Mouse (Mus musculus): ENCODE measurements around the gene Ren1. TPM values are rescaled to one million over a fixed set of nuclear protein-coding genes. Genes with fewer than 3 reads are reported as not detected.

The Ren1 gene
- polyA plus RNA-seq, 1 experiment: 2.6 TPM

- no peak for TF ChIP-seq POLR2A (IDR thresholded peaks at IDR 0.05; ENCODE audit: control insufficient read depth, low read depth, low read length)
- TF ChIP-seq CTCF (IDR thresholded peaks at IDR 0.05; ENCODE audit: control insufficient read depth, insufficient read depth, insufficient replicate concordance, low read depth, low read length): no peak
- H3K4me1 ChIP-seq (ENCODE audit: control insufficient read depth, insufficient read depth, low read length): peaks cover 17% of the 10 kb centered on the region
- no peak overlapping the region for H3K4me3 ChIP-seq (ENCODE audit: control insufficient read depth, low read depth, low read length)
- H3K27ac ChIP-seq (ENCODE audit: control insufficient read depth, insufficient read depth, low read depth, low read length): peak overlapping the region; percentile 19
- H3K36me3 ChIP-seq (ENCODE audit: control insufficient read depth, insufficient read depth, low read length): no peaks in the 10 kb centered on the region
- no peaks in the 10 kb centered on the region for H3K27me3 ChIP-seq (ENCODE audit: control insufficient read depth, insufficient read depth, low read length)
Measured at GRCm38 (mm10) chr1:133366951-133367605, 16.8 kb downstream of the Ren1 start.

- Histone ChIP-seq H3K4me3 (ENCODE audit: control insufficient read depth, low read depth, low read length) (no peak overlapping the region), H3K27ac (ENCODE audit: control insufficient read depth, insufficient read depth, low read depth, low read length) (peak overlapping the region; percentile 67), H3K36me3 (ENCODE audit: control insufficient read depth, insufficient read depth, low read length) (no peaks in the 10 kb centered on the region), H3K4me1 (ENCODE audit: control insufficient read depth, insufficient read depth, low read length) (peaks cover 17% of the 10 kb centered on the region), H3K27me3 (ENCODE audit: control insufficient read depth, insufficient read depth, low read length) (no peaks in the 10 kb centered on the region)
- TF ChIP-seq CTCF (IDR thresholded peaks at IDR 0.05; ENCODE audit: control insufficient read depth, insufficient read depth, insufficient replicate concordance, low read depth, low read length) (no peak), POLR2A (IDR thresholded peaks at IDR 0.05; ENCODE audit: control insufficient read depth, low read depth, low read length) (no peak; the same call in 1 of the 2 replicates)
Measured at GRCm38 (mm10) chr1:133367606-133368488, 17.5 kb downstream of the Ren1 start.

DNA sequence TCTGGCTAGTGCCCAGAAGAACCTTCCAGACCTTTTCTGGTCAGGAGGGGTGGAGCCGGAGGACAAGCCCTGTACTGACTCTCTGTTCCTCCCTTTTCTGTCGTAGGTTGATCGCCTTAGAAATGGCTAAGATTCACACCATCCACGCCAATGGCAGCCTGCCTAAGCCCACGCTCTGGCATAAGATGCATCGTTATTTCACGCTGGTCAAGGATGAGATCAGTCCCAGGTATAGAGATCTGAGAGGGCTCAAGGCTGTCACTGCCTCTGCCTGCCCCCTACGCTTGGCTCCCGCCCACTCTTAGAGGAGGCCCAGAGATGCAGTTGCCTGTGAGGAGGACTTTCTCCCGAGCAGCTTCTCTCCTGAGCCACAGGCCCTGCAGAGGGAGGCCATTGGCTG lies 18.3 kb downstream of the Ren1 start:
- Histone ChIP-seq H3K4me1 (ENCODE audit: control insufficient read depth, insufficient read depth, low read length) (peaks cover 10% of the 10 kb centered on the region), H3K27me3 (ENCODE audit: control insufficient read depth, insufficient read depth, low read length) (no peaks in the 10 kb centered on the region)

GRCm38 (mm10) chr1:133370352-133370751 lies 20.0 kb downstream of the Ren1 start:
- H3K36me3 ChIP-seq (ENCODE audit: control insufficient read depth, insufficient read depth, low read length): no peaks in the 10 kb centered on the region

More for the DNA sequence above, 18.3 kb downstream of the Ren1 start:
- H3K27ac ChIP-seq (ENCODE audit: control insufficient read depth, insufficient read depth, low read depth, low read length): peak overlapping the region; percentile 67
- TF ChIP-seq CTCF (IDR thresholded peaks at IDR 0.05; ENCODE audit: control insufficient read depth, insufficient read depth, insufficient replicate concordance, low read depth, low read length): no peak
- TF ChIP-seq POLR2A (IDR thresholded peaks at IDR 0.05; ENCODE audit: control insufficient read depth, low read depth, low read length): no peak
- H3K36me3 ChIP-seq (ENCODE audit: control insufficient read depth, insufficient read depth, low read length): no peaks in the 10 kb centered on the region
- H3K4me3 ChIP-seq (ENCODE audit: control insufficient read depth, low read depth, low read length): no peak overlapping the region

DNA sequence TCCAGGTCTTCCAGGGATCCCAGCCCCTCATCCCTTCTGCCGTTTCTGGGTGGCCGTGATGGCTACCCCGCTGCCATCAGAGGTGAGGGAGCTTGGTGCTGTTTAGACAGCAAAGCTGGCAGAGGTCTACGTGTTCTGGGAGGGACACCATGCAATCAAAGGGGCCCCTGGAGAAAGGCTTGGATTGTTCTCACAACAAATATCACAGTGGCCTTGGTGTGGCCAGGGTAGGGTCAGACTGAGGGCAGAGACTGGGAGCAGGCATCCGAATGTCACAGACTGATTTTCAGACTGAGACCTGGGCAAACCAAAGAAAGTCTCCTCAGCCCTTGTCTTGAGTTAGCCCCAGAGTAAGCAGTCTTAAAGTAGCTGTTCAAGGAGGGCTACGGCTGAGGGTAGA lies 21.1 kb downstream of the Ren1 start:
- no peaks in the 10 kb centered on the region for H3K27me3 ChIP-seq (ENCODE audit: control insufficient read depth, insufficient read depth, low read length)
- TF ChIP-seq POLR2A (IDR thresholded peaks at IDR 0.05; ENCODE audit: control insufficient read depth, low read depth, low read length) (no peak), CTCF (IDR thresholded peaks at IDR 0.05; ENCODE audit: control insufficient read depth, insufficient read depth, insufficient replicate concordance, low read depth, low read length) (no peak)
- H3K4me1 ChIP-seq (ENCODE audit: control insufficient read depth, insufficient read depth, low read length): peaks cover 9% of the 10 kb centered on the region
- no peaks in the 10 kb centered on the region for H3K36me3 ChIP-seq (ENCODE audit: control insufficient read depth, insufficient read depth, low read length)
- no peak overlapping the region for H3K4me3 ChIP-seq (ENCODE audit: control insufficient read depth, low read depth, low read length)
- H3K27ac ChIP-seq (ENCODE audit: control insufficient read depth, insufficient read depth, low read depth, low read length): no peak overlapping the region

More at GRCm38 (mm10) chr1:133370352-133370751, 20.0 kb downstream of the Ren1 start:
- no peak overlapping the region for H3K4me3 ChIP-seq (ENCODE audit: control insufficient read depth, low read depth, low read length)
- no peak for TF ChIP-seq CTCF (IDR thresholded peaks at IDR 0.05; ENCODE audit: control insufficient read depth, insufficient read depth, insufficient replicate concordance, low read depth, low read length)
- no peak for TF ChIP-seq POLR2A (IDR thresholded peaks at IDR 0.05; ENCODE audit: control insufficient read depth, low read depth, low read length)
- no peak overlapping the region for H3K27ac ChIP-seq (ENCODE audit: control insufficient read depth, insufficient read depth, low read depth, low read length)
- no peaks in the 10 kb centered on the region for H3K27me3 ChIP-seq (ENCODE audit: control insufficient read depth, insufficient read depth, low read length)
- H3K4me1 ChIP-seq (ENCODE audit: control insufficient read depth, insufficient read depth, low read length): peaks cover 8% of the 10 kb centered on the region

GRCm38 (mm10) chr1:133372113-133372512 lies 21.8 kb downstream of the Ren1 start:
- Histone ChIP-seq H3K27me3 (ENCODE audit: control insufficient read depth, insufficient read depth, low read length) (no peaks in the 10 kb centered on the region), H3K27ac (ENCODE audit: control insufficient read depth, insufficient read depth, low read depth, low read length) (no peak overlapping the region), H3K4me3 (ENCODE audit: control insufficient read depth, low read depth, low read length) (no peak overlapping the region), H3K36me3 (ENCODE audit: control insufficient read depth, insufficient read depth, low read length) (no peaks in the 10 kb centered on the region), H3K4me1 (ENCODE audit: control insufficient read depth, insufficient read depth, low read length) (peaks cover 9% of the 10 kb centered on the region)
- TF ChIP-seq CTCF (IDR thresholded peaks at IDR 0.05; ENCODE audit: control insufficient read depth, insufficient read depth, insufficient replicate concordance, low read depth, low read length) (no peak), POLR2A (IDR thresholded peaks at IDR 0.05; ENCODE audit: control insufficient read depth, low read depth, low read length) (no peak)

GRCm38 (mm10) chr1:133375696-133376346 lies 25.5 kb downstream of the Ren1 start:
- no peaks in the 10 kb centered on the region for H3K36me3 ChIP-seq (ENCODE audit: control insufficient read depth, insufficient read depth, low read length)
- no peak; the same call in 1 of the 2 replicates for TF ChIP-seq POLR2A (IDR thresholded peaks at IDR 0.05; ENCODE audit: control insufficient read depth, low read depth, low read length)
- TF ChIP-seq CTCF (IDR thresholded peaks at IDR 0.05; ENCODE audit: control insufficient read depth, insufficient read depth, insufficient replicate concordance, low read depth, low read length): no peak
- no peak overlapping the region; the same call in 1 of the 2 replicates for H3K27ac ChIP-seq (ENCODE audit: control insufficient read depth, insufficient read depth, low read depth, low read length)
- no peak overlapping the region for H3K4me3 ChIP-seq (ENCODE audit: control insufficient read depth, low read depth, low read length)
- H3K4me1 ChIP-seq (ENCODE audit: control insufficient read depth, insufficient read depth, low read length): peaks cover 14% of the 10 kb centered on the region; the same call in 1 of the 2 replicates
- H3K27me3 ChIP-seq (ENCODE audit: control insufficient read depth, insufficient read depth, low read length): no peaks in the 10 kb centered on the region
